In genomic region chr5:114052246-114052761, GRCm38 (mm10) we compare ENCODE assay signal across 8 mouse cellular contexts. TPM values are rescaled to one million over a fixed set of nuclear protein-coding genes. Genes with fewer than 3 reads are reported as not detected.
DNase-seq lines count a peak whose midpoint lies in the region; ATAC-seq lines count a peak whose summit lies in the region.

No protein-coding gene starts in this region.

- H3K4me2 ChIP-seq in hindbrain, embryonic 15.5 days: peak overlapping the region; percentile 37; the same call in 1 of the 2 replicates
- H3K4me2 ChIP-seq in limb, embryonic 11.5 days (ENCODE audit: low read depth, severe bottlenecking): no peak overlapping the region
- peak overlapping the region; percentile 15; the same call in 1 of the 2 replicates for H3K4me2 ChIP-seq in midbrain, embryonic 14.5 days (ENCODE audit: low read length)

- no peak for ATAC-seq in hindbrain, embryonic 15.5 days (ENCODE audit: low FRiP score, low read depth)
- no peak for ATAC-seq in limb, embryonic 11.5 days (ENCODE audit: insufficient number of reproducible peaks, low FRiP score, low TSS enrichment, low read depth)
- no peak for ATAC-seq in midbrain, embryonic 14.5 days (ENCODE audit: low FRiP score, low TSS enrichment)

- 24% methylated on average over 9 of the region's 9 CpGs for WGBS in hindbrain, embryonic 15.5 days
- WGBS in limb, embryonic 11.5 days: 36% methylated on average over 9 of the region's 9 CpGs
- WGBS in midbrain, embryonic 14.5 days: 32% methylated on average over 9 of the region's 9 CpGs

- no peaks in the 10 kb centered on the region for H3K27me3 ChIP-seq in hindbrain, embryonic 15.5 days
- no peaks in the 10 kb centered on the region for H3K27me3 ChIP-seq in limb, embryonic 11.5 days (ENCODE audit: control insufficient read depth, insufficient read depth, low read length)
- H3K27me3 ChIP-seq in midbrain, embryonic 14.5 days (ENCODE audit: control insufficient read depth, insufficient read depth, low read length): no peaks in the 10 kb centered on the region

- H3K36me3 ChIP-seq in hindbrain, embryonic 15.5 days: peaks cover 17% of the 10 kb centered on the region
- H3K36me3 ChIP-seq in limb, embryonic 11.5 days (ENCODE audit: control insufficient read depth, insufficient read depth, low read length): no peaks in the 10 kb centered on the region
- H3K36me3 ChIP-seq in midbrain, embryonic 14.5 days (ENCODE audit: control insufficient read depth, insufficient read depth, low read length): peaks cover 38% of the 10 kb centered on the region

- H3K4me3 ChIP-seq in hindbrain, embryonic 15.5 days: no peak overlapping the region
- no peak overlapping the region for H3K4me3 ChIP-seq in limb, embryonic 11.5 days (ENCODE audit: low read depth, low read length)
- H3K4me3 ChIP-seq in midbrain, embryonic 14.5 days (replicated peaks; ENCODE audit: low read depth, low read length): no peak overlapping the region

- peak; percentile 37 to 41 for DNase-seq in frontal cortex, postnatal 36 days (ENCODE audit: low spot score in 2 of 2)
- no peak for DNase-seq in frontal cortex, postnatal 10 days (ENCODE audit: low spot score in 2 of 2)
- DNase-seq in cerebellum, adult 11 months: peak; percentile 59
- DNase-seq in gastrocnemius, adult 18-20 months (ENCODE audit: low spot score): peak; percentile 72
- DNase-seq in limb, embryonic 11.5 days (ENCODE audit: low spot score): peak; percentile 81
- DNase-seq in midbrain, embryonic 14.5 days: peak; percentile 81
- peak; percentile 35 to 71 for DNase-seq in spleen, postnatal 10 days (ENCODE audit: low spot score in 2 of 2)

- peak overlapping the region; percentile 58; the same call in 1 of the 2 replicates for H3K27ac ChIP-seq in hindbrain, embryonic 15.5 days (replicated peaks)
- H3K27ac ChIP-seq in limb, embryonic 11.5 days (replicated peaks; ENCODE audit: low read depth, low read length): no peak overlapping the region
- H3K27ac ChIP-seq in midbrain, embryonic 14.5 days (replicated peaks; ENCODE audit: low read depth, low read length): no peak overlapping the region

- no peak overlapping the region for H3K9ac ChIP-seq in hindbrain, embryonic 15.5 days
- H3K9ac ChIP-seq in limb, embryonic 11.5 days (ENCODE audit: low read length): no peak overlapping the region
- H3K9ac ChIP-seq in midbrain, embryonic 14.5 days (replicated peaks; ENCODE audit: low read length): no peak overlapping the region

- no peaks in the 10 kb centered on the region for H3K4me1 ChIP-seq in hindbrain, embryonic 15.5 days (replicated peaks)
- H3K4me1 ChIP-seq in limb, embryonic 11.5 days (ENCODE audit: control insufficient read depth, insufficient read depth, low read length): 0 out of 2 replicates have a peak, but pooled peaks cover 2% of the 10 kb centered on the region
- H3K4me1 ChIP-seq in midbrain, embryonic 14.5 days (ENCODE audit: control insufficient read depth, insufficient read depth, low read length): no peaks in the 10 kb centered on the region

- no peaks in the 10 kb centered on the region for H3K9me3 ChIP-seq in hindbrain, embryonic 15.5 days
- H3K9me3 ChIP-seq in limb, embryonic 11.5 days (ENCODE audit: control insufficient read depth, low read length): no peaks in the 10 kb centered on the region
- no peaks in the 10 kb centered on the region for H3K9me3 ChIP-seq in midbrain, embryonic 14.5 days (ENCODE audit: control insufficient read depth, low read length)

RNA-seq across cellular contexts. Expression of gene Usp30, which starts 13.0 kb away (rescaled TPM):
- total RNA-seq in gastrocnemius, adult 18-20 months (2021): 1 to 10 TPM; 7.2 to 8.2 TPM
- 17.0 and 18.5 TPM in 2 replicates for polyA plus RNA-seq in hindbrain, embryonic 15.5 days (2015; fragmentation: Nextera tagmentation; extraction: Ambion mirVana)
- 11.7 and 13.3 TPM in 2 replicates for polyA plus RNA-seq in limb, embryonic 11.5 days (2014; fragmentation: Nextera tagmentation; extraction: Ambion mirVana)
- polyA plus RNA-seq in midbrain, embryonic 14.5 days (2014; fragmentation: Nextera tagmentation; extraction: Ambion mirVana): 16.3 and 20.0 TPM in 2 replicates

RNA-seq across cellular contexts. Expression of gene Svop, which starts 39.1 kb away (rescaled TPM):
- not detected for total RNA-seq in gastrocnemius, adult 18-20 months (2021)
- 85.9 and 93.9 TPM in 2 replicates for polyA plus RNA-seq in hindbrain, embryonic 15.5 days (2015; fragmentation: Nextera tagmentation; extraction: Ambion mirVana)
- 0.24 TPM in 1 of 2 replicates, not detected in the other for polyA plus RNA-seq in limb, embryonic 11.5 days (2014; fragmentation: Nextera tagmentation; extraction: Ambion mirVana)
- 88.8 and 105 TPM in 2 replicates for polyA plus RNA-seq in midbrain, embryonic 14.5 days (2014; fragmentation: Nextera tagmentation; extraction: Ambion mirVana)

RNA-seq across cellular contexts. Expression of gene Dao, which starts 48.8 kb away (rescaled TPM):
- not detected for total RNA-seq in gastrocnemius, adult 18-20 months (2021)
- polyA plus RNA-seq in hindbrain, embryonic 15.5 days (2015; fragmentation: Nextera tagmentation; extraction: Ambion mirVana): 0.09 TPM in 1 of 2 replicates, not detected in the other
- polyA plus RNA-seq in limb, embryonic 11.5 days (2014; fragmentation: Nextera tagmentation; extraction: Ambion mirVana): not detected in 2 replicates
- polyA plus RNA-seq in midbrain, embryonic 14.5 days (2014; fragmentation: Nextera tagmentation; extraction: Ambion mirVana): not detected in 2 replicates

RNA-seq across cellular contexts. Expression of gene Ssh1, which starts 58.6 kb away (rescaled TPM):
- 1 to 10 TPM; 7.2 to 7.7 TPM for total RNA-seq in gastrocnemius, adult 18-20 months (2021)
- polyA plus RNA-seq in hindbrain, embryonic 15.5 days (2015; fragmentation: Nextera tagmentation; extraction: Ambion mirVana): 12.4 and 12.8 TPM in 2 replicates
- 27.3 and 28.1 TPM in 2 replicates for polyA plus RNA-seq in limb, embryonic 11.5 days (2014; fragmentation: Nextera tagmentation; extraction: Ambion mirVana)
- 15.5 and 22.4 TPM in 2 replicates for polyA plus RNA-seq in midbrain, embryonic 14.5 days (2014; fragmentation: Nextera tagmentation; extraction: Ambion mirVana)

Comparison
In these comparisons a context has a peak if more than half of its experiments do, and no peak if none do; other contexts are left out.
1. DNase-seq: peak in frontal cortex, postnatal 36 days (2 of 2), cerebellum, adult 11 months (single experiment), gastrocnemius, adult 18-20 months (single experiment), limb, embryonic 11.5 days (single experiment), midbrain, embryonic 14.5 days (single experiment) and spleen, postnatal 10 days (2 of 2); none in frontal cortex, postnatal 10 days (0 of 2).
2. RNA of gene Svop, which starts 39.1 kb away (polyA plus RNA-seq): 85.9 to 93.9 TPM in hindbrain, embryonic 15.5 days and 88.8 to 105 TPM in midbrain, embryonic 14.5 days; 0.24 TPM in limb, embryonic 11.5 days; every median in the first group is over 10 times any median in the second.